ENCODE assay signal across 33 mouse cellular contexts in genomic region chr9:37525461-37525860, GRCm38 (mm10). TPM values are rescaled to one million over a fixed set of nuclear protein-coding genes. Genes with fewer than 3 reads are reported as not detected.
"Had no signal": no experiment of that assay in that cellular context is flagged by ENCODE, and none has a peak within 500 bp of the region (broad histone marks: within the 10 kb centered on the region; RNA-seq: fewer than 3 reads in every experiment).

No protein-coding gene starts in this region.

- H3K27ac ChIP-seq: limb, embryonic 12.5 days; limb, embryonic 13.5 days; limb, embryonic 15.5 days; liver, embryonic 12.5 days; liver, embryonic 13.5 days; liver, embryonic 14.5 days; liver, embryonic 15.5 days; lung, embryonic 15.5 days; macrophage; midbrain, embryonic 10.5 days; midbrain, embryonic 12.5 days; midbrain, embryonic 13.5 days; midbrain, embryonic 15.5 days; neural tube, embryonic 12.5 days had no signal

- H3K9ac ChIP-seq: limb, embryonic 12.5 days; limb, embryonic 13.5 days; limb, embryonic 15.5 days; liver, embryonic 12.5 days; liver, embryonic 13.5 days; liver, embryonic 14.5 days; liver, embryonic 15.5 days; liver, postnatal 0 days; lung, embryonic 14.5 days; lung, embryonic 15.5 days; midbrain, embryonic 12.5 days; midbrain, embryonic 13.5 days; midbrain, embryonic 15.5 days; neural tube, embryonic 12.5 days had no signal

- DNase-seq: left cerebral cortex, postnatal 4 days; liver; liver, embryonic 13.5 days; liver, postnatal 0 days; lung, adult 18-20 months; lung, adult 2 months; lung, embryonic 14.5 days; lung, postnatal 10 days; lung, postnatal 14 days; lung, postnatal 36 days; lung, postnatal 4 days; midbrain, embryonic 14.5 days had no signal

- H3K36me3 ChIP-seq: midbrain, embryonic 15.5 days had no signal

- H3K9me3 ChIP-seq: limb, embryonic 13.5 days; limb, embryonic 15.5 days; liver, embryonic 12.5 days; liver, embryonic 13.5 days; liver, embryonic 15.5 days; lung, embryonic 15.5 days; megakaryocyte, embryonic 14.5 days; midbrain, embryonic 12.5 days; midbrain, embryonic 13.5 days; midbrain, embryonic 15.5 days; neural tube, embryonic 12.5 days had no signal

- H3K4me3 ChIP-seq: limb, embryonic 12.5 days; limb, embryonic 13.5 days; limb, embryonic 15.5 days; liver, embryonic 12.5 days; liver, embryonic 13.5 days; liver, embryonic 15.5 days; lung, embryonic 15.5 days; megakaryocyte, embryonic 14.5 days; midbrain, embryonic 10.5 days; midbrain, embryonic 12.5 days; midbrain, embryonic 13.5 days; midbrain, embryonic 15.5 days; myocyte; neural tube, embryonic 12.5 days had no signal

RNA-seq across cellular contexts. Expression of gene Esam, which starts 2.4 kb away (rescaled TPM):
- total RNA-seq: monocyte, adult 5-6 weeks had no signal

RNA-seq across cellular contexts. Expression of gene Vsig2, which starts 13.6 kb away (rescaled TPM):
- total RNA-seq: megakaryocyte progenitor cell, adult 5-6 weeks; megakaryocyte, adult 5-6 weeks; megakaryocyte-erythroid progenitor cell, adult 5-6 weeks; monocyte, adult 5-6 weeks had no signal
- polyA plus RNA-seq: macrophage; midbrain, embryonic 11.5 days; myocyte; neural tube, embryonic 11.5 days had no signal
